Mouse (Mus musculus) gastrocnemius, postnatal 14 days (tissue): ENCODE results near the gene Cep55. TPM values are rescaled to one million over a fixed set of nuclear protein-coding genes. Genes with fewer than 3 reads are reported as not detected.

ENCODE experiments used
- DNase-seq: peaks from one replicate; pipeline ENCODE4 v3.0.0; 2021; ENCODE audit warnings: mixed read lengths
- intact Hi-C: fragments of 180-260 bp; cut with DNase I; formaldehyde crosslinking; loops from one replicate; pipeline ENCODE4 v1.15.1; 2025; ENCODE audit warnings: low total_unique reads
- total RNA-seq, 2 experiments: library from RNA; stranded (reverse); gene quantifications; 2 replicates each; pipeline ENCODE4 v1.2.3; 2021

Gene Cep55
- total RNA-seq, 2 experiments from 2014 or later, result 1.8 to 1.9 TPM

DNA sequence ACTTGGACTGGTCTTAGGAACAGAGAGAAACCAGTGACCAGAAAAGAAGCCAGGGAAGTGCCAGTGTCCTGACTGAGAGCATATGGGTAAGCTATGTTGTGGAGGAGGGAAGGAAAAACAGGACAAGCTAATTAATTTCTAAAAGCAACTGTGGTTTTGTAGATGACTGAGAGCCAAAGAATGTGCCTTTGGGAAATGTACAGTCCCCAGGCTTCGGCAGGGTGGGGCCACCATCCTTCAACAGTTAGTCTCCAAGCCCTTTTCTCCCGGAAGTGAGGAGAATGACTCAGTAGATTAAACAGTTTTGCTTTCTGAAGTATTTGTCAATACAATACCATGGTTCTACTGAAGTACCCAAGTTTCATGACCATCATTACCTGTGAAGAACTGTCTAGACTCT lies 16.5 kb upstream of the Cep55 start:
- DNase-seq, result no peak
- intact Hi-C loops, result no loop called here

DNA sequence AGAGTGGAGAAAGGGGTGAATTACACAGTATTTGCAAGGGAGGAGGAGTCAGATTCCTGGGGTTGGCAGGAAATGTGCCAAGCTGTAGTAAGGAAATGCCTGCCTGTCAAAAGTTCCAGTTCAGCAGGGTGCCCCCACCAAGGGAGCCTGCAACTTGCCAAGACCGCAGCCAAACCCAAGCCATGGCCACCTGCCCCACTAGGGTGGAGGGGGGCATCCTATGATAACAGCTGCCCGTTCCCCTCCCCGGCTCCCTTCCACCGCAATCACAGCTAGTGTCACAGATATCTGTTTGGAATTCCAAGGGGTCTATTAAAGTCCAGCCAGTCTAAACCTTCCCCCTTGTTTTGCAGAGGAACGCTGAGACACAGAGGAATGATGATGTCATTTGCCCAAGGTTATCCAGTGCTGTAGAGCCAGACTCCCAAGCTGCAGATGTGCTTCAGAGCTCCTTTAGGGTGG lies 12.5 kb upstream of the Cep55 start:
- intact Hi-C loops, result no loop called here
- DNase-seq, result peak; percentile 25

DNA sequence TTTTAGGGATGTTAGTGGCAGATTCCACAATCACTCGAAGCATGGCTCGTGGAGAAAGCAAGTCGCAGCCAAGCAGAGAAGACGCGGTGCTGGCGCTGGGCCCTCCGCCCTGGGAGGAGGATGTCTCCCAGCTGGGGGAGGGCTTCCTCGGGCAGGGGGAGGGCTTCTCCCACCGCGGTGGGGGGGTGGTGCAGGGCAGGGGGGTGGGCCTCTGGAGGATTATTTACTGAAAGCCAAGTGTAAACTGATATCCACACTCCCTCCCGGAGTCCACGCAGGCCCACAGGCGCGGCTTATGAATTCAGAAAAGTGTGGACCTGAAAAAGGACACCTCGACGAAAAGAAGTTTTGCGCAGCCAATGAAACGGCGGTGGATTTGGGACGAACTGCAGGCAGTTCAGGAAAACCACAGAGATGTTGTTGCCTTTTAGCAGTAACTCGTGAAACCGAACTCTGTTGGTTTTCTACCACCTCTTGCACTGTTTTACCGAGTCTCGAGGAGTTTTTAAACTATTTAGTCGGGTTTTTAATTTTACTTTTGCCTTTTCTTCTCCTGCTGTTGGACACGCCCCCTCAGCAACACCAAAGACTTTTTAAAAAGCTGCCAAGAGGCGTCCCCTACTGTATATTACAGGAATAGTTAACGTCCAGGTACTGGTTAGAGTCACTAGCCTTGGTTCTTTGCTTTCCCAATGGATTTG lies 11.4 kb upstream of the Cep55 start, which contains the start of gene Myof:
Gene Myof (minus strand): TSS at position 297 of the 701 bp plus-strand sequence.
- intact Hi-C loops, result no loop called here
- DNase-seq, result peak; percentile 78

DNA sequence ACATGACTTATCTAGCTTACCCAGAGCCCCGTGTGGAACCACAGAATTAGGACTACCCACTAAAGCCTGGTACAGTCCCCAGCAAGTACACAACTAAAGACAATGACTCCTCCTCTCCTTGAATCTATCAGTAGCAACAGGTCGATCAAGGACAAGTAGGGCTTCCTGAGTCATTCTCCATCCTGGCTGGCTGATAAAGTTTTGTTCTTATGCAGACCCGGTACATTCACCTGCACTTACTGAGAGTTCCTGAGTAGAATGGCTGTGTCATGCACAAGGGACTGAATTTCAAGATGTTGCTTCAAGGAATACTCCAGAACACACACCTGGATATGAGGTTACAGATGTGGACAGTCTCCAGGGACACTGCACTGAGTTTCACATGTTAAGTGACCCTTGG lies 9.6 kb upstream of the Cep55 start:
- no peak for DNase-seq
- intact Hi-C loops, result no loop called here

DNA sequence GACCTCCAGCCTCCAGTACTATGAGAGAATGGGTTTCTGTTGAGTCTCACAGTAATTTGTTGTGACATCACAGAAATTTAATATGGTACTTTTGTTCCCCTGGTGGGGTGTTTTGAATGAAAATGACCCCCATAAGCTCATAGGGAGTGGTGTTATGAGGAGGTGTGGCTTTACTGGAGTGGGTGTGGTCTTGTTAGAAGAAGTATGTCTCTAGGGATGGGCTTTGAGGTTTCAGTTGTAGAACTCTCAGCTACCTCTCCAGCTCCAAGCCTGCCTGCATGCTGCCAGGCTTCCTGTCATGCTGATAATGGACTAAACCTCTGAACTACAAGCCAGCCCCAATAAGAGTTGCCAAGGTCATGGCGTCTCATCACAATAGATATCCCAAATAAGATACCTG lies 5.1 kb upstream of the Cep55 start:
- no peak for DNase-seq
- intact Hi-C loops, result loop anchor here (2.0 kb wide), 1 partner anchor 95 kb away; no protein-coding TSS in a partner anchor

DNA sequence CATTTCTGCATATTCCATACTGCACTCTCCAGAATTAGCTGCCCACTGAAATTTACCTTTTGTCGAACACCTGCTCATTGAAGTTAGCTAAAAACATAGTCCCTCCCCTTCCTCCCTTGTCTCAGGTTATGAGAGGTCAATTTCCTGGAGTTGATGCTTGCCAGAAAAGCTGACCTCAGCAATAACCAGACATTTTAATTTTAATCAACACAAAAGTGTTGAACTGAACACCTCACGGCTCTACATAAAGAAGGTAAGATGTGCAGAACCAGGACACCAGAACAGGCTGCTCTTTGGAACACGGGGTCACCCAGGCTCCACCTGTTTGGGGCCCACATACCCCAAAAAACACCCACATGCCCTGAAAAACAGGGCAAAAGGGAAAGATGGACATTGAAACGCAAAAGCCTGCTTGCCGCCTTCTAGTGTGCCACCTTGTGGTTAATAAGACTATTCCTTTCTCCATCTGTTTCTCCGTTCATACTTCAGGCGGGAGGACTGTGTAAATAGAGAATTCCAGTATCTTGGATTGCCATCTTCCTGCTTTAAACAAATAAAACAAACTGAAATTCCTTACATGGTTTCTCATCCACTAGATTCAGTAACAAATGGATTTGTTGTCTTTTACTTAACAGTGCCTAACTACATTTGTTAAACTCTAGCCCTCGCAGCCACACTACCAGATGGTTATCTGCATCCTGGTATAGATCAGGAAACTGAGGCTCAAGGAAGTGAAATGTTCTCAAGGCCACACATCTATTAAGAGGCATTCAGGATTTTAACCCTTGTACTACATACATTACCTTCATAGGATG lies 1.4 kb upstream of the Cep55 start:
- no peak for DNase-seq

DNA sequence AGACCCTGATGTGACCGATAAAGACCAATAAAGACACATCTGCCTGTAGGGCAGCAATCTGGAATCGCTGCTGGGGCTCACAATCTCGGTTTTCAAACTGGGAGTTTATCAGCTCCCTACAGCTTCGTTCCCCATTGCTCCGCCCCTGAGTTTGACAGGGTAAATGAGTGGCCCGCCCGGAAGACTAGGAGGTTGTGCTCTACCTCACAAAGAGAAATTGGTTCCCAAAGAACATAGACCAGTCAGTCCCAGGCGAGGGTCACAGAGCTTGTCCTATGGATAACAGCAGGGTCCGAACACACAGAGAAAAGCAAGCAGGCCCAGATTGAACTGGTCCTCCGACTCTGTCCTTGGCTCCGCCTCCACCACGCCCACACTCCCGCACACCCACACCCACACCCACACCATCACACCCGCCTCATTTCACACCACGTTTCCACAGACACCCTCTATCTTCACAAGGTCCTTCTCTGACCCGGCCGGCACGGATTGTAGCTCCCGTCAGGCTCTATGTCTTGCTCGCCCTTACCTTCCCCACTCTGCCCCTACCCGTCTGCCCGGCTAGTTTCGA lies 577 bp upstream of the Cep55 start:
- intact Hi-C loops, result no loop called here
- DNase-seq, result peak; percentile 77

More for the DNA sequence above, 1.4 kb upstream of the Cep55 start:
- intact Hi-C loops, result no loop called here

DNA sequence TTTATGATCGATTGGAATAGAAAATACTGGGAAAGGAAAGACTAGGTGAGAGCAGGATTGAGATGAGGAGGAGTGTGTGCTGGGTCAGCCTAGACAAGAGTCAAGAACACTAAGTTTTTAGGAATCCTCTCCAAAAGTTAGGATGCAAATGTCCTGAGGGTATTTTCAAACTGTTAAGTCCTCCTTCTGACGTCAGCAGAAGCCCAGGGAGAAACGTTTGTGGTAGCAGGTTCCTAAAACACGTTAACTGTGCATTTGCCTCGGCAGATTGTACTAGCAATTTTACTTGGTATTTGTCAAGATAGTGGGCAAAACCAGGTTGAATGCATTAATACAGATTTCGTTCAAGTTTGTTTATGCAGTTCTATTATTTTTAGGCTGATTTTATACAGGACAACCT lies 987 bp downstream of the Cep55 start:
- intact Hi-C loops, result no loop called here
- no peak for DNase-seq

DNA sequence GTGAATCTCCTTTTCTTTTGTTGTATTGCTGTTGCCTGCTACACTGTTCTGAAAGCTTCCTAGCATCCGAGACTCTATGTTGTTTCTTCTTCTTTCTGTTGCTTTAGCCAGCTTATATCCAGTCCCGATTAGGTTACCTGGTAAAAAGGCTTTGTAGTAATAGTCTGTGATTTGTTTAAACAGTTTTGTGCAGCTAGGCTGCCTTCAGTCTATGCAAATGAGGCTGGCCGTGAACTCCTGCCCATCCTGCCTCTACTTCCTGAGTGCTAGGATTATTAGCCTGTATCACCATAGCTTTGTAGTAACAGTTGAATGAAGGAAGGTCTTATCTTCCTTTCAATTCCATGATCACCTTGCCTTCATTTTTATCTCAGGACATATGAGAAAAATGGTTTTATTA lies 1.5 kb downstream of the Cep55 start:
- no peak for DNase-seq
- intact Hi-C loops, result no loop called here

DNA sequence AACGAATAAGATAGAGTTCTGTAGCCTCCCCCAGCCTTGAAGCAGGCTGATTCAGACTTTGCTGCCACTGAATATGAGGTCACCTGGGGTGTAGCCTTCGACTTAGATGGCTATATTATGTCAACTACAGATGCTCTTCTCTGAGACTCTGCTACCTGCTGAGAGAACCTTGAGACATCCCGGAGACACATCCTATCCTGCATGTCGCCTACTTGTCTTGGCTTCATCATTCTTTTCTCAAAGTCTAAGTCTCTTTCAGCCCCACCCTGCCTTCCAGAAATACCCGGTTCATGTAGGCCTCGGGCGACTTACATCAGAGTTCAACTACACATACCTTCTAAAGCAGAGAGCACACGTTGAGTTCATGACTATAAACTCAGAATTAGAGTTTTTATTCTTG lies 2.1 kb downstream of the Cep55 start:
- intact Hi-C loops, result no loop called here
- no peak for DNase-seq

DNA sequence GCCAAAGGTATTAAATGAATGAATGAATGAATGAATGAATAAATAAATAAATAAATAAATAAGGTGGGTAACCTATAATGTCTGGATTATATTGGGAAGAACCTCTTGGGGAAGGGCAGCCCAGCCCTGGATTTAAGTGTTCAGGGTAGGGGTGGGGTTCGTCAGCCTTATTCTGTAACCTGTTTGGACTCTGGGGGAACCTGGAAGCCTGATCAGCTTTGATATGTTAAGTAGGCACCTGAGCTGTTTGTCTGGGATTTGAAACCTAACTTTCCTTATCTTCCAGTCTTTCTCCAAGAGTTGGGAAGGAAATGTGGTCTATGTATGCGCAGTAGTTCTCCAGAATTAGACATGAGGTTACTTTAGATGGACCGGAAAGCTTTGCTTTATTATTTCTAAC lies 8.4 kb downstream of the Cep55 start:
- intact Hi-C loops, result no loop called here
- no peak for DNase-seq

DNA sequence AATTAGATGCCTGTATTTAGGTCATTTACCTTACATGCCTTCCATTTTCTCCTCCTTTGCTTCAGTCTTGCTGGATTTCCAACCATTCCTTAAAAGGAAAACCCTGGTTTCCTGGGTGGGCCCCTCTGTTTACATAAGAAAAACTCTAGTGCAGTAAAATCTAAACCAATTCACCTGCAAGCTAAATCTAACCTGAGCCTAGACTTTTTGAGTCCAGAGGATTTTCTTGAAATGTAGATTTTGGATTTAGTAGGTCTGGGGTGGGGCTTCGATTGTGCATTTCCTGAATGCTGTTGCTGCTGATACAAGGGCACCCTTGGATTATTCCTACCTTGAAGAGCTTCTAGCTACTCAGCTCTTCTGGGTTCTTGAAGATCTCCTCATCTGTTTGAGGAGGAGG lies 9.2 kb downstream of the Cep55 start:
- DNase-seq, result no peak
- intact Hi-C loops, result no loop called here

DNA sequence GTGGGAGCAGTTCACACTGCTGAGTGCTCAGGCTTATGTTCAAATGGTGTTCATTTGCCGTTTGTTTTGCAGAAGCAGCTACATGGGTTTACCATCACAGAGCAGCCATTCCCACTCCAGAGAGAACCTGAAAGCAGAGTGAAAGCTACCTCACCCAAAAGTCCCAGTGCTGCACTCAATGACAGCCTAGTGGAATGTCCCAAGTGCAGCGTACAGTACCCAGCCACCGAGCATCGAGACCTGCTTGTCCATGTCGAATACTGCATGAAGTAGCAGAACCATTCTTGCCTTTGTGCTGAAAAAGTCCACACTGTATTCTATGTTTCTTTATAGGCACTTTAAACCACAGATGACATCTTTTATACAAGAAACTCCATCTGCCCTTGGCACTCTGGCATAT lies 18.4 kb downstream of the Cep55 start:
- DNase-seq, result no peak
- intact Hi-C loops, result no loop called here

DNA sequence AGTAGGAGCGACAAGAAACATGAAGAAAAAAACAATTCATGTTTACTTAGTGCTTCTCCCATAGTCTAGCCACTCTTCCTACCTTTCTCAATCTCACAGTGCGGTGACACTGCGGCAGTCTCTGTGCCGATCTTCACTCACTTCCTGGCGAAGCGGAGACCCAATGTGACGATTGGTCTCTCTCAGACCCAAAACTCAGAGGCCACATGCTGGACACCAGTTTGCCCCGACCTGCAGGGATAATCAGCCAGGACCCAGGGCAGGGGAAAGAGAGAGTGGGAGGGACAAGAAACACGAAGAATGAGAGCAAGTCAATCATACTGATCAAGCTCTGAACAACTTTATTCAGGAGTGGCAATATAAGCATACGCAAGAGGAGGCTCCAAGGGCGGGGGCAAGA lies 20.2 kb downstream of the Cep55 start:
- intact Hi-C loops, result no loop called here
- no peak for DNase-seq

DNA sequence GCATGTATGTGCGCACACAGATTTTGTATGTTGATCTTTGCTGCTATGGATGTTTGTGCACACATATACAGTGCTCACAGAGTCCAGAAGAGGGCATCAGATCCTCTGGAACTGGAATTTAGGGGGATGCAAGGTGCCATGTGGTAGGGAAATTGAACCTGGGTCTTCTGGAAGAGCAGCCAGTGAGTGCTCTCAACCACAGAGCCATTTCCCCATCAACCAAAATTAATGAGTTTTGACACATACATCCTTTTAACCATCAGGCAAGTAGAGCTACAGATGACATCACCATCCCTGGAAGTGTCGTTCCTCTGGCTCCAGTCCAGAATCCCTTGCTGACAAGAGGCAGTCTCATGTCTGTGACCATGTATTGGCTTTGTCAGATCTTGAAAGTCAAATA lies 21.4 kb downstream of the Cep55 start:
- intact Hi-C loops, result no loop called here

DNA sequence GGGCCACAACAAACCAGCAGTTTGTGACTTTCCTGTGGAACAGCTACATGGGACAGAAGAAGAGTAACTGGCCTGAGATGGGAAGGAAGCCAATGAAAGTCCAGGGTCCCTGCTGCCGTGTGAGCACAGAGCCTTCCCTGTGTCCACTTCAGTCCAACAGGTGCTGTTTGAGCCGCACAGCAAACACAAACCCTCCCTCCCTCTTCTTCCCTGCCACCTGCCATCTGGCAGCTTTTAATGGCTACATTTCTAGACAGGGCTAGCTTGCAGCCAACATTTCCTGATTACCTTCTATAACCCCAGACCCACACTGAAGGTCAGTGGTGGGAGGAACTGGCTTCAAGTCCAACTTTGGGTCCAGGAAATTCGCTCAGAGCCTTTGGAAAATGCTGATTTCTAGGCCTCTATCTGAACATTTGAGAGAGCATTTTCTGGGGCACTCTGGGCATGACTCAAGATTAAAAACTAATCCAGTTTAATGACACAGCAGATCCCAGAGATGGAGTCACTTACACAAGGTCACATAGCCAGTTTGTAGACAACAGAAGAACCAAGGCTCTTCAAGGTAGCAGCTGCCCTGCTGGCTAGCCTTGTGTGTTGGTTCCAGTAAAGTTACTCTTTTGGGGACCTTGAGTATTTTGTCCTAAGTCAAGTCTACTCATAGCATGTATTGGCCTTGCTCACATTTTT lies 23.2 kb downstream of the Cep55 start:
- intact Hi-C loops, result no loop called here
- DNase-seq, result no peak

More for the DNA sequence above, 21.4 kb downstream of the Cep55 start:
- DNase-seq, result no peak

DNA sequence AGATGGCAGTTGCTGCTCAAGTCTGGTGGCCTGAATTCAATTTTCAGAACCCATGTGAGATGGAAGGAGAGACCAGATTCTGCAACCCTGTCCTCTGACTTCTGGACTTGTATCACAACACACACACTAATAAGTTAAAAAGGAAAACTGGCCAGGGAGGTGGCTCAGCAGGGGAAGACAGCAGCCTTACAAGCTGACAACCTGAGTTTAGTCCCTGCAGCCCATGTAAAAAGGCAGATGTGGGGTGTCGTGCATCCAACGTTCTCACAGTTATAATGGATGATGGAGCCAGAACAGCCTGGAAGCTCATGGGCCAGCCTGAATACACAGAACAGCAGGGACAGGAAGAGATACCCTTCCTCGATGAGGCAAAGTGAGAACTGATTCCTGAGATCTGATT lies 26.6 kb downstream of the Cep55 start:
- DNase-seq, result no peak
- intact Hi-C loops, result no loop called here

DNA sequence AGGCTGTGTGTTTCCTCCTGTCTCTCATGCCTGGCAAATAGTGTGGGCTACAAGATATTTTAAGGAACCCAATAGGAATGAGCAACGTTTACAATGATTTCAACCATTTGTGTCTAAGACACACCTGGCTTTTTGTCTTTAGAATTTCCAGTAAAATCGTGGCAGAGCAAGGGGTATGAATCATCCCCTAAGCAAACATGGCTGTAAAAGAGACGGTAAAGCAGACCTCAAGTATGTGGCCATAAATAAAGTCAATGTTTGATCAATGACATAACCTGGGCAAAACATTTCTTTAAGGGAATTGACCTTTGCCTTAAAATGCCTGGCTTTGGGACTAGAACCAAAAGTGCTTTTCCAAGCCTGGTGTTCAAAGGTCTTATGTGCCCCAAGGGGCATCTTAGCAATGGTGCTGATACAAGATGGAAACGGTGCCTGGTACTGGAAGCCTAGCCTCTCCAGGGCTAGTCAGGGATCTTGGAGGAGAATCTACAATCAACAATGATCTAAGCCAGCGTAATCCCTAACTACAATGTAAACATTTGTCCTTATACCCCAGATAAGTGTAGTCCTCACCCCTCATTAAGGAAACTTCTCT lies 28.2 kb downstream of the Cep55 start:
- intact Hi-C loops, result no loop called here
- no peak for DNase-seq

DNA sequence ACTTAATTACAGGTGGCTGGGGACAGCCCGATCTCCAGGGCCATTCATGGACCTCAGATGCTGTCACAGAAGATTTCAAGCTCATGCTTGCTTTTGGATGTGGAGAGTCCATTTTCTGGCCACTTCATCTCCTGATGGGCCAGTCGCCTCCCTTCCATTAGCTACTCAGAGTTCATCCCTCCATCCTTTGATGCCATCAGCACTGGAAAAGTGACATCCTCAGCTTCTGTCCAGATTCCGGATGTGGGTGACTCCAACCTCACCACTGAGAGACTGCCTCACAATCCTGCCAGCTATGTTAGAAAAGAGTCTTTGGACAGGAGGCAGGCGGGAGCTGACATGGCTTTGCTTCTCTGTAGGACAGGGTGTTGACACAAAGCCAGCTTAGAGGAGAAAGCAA lies 31.0 kb downstream of the Cep55 start:
- intact Hi-C loops, result no loop called here
- DNase-seq, result no peak
